Mouse (Mus musculus) forebrain, embryonic 14.5 days (tissue): Measurements from ENCODE around the gene Clpp. TPM values are rescaled to one million over a fixed set of nuclear protein-coding genes. Genes with fewer than 3 reads are reported as not detected.

ENCODE experiments used
- ATAC-seq: fragments of 200-750 bp; cut with Nextera tagmentation; 2 replicates; pipeline ENCODE4 v1.8.0; 2017; ENCODE audit warnings: mild to moderate bottlenecking, moderate library complexity
- DNase-seq: peaks from one replicate; pipeline ENCODE4 v3.0.0-alpha.2; 2015; ENCODE audit warnings: low spot score
- H3K27ac ChIP-seq: fragments of 300-500 bp; sonication (generic); 2 replicates; pipeline ENCODE4 v1.5.1; 2014; ENCODE audit warnings: low read depth, mild to moderate bottlenecking, control low read depth, low read length, moderate library complexity
- H3K27me3 ChIP-seq: fragments of 300-500 bp; sonication (generic); replicated peaks from 2 replicates; pipeline ENCODE4 v1.6.1; 2014; ENCODE audit warnings: low read length, control low read depth, mixed read lengths; ENCODE audit not compliant: control insufficient read depth, insufficient read depth
- H3K36me3 ChIP-seq: fragments of 300-500 bp; sonication (generic); 2 replicates; pipeline ENCODE4 v1.6.1; 2014; ENCODE audit warnings: low read length, control low read depth; ENCODE audit not compliant: control insufficient read depth, insufficient read depth
- H3K4me1 ChIP-seq: fragments of 300-500 bp; sonication (generic); 2 replicates; pipeline ENCODE4 v1.6.1; 2014; ENCODE audit warnings: antibody characterized with exemption, low read length, control low read depth; ENCODE audit not compliant: control insufficient read depth, insufficient read depth
- H3K4me2 ChIP-seq: fragments of 300-500 bp; sonication (generic); 2 replicates; pipeline ENCODE4 v1.6.1; 2014; ENCODE audit warnings: mild to moderate bottlenecking, control low read depth, low read length
- H3K4me3 ChIP-seq: fragments of 300-500 bp; sonication (generic); 2 replicates; pipeline ENCODE4 v1.5.1; 2014; ENCODE audit warnings: low read depth, low read length, control low read depth
- H3K9ac ChIP-seq: fragments of 300-500 bp; sonication (generic); 2 replicates; pipeline ENCODE4 v1.6.1; 2014; ENCODE audit warnings: mild to moderate bottlenecking, low read length, control low read depth, moderate library complexity
- H3K9me3 ChIP-seq: fragments of 300-500 bp; sonication (generic); replicated peaks from 2 replicates; pipeline ENCODE4 v1.6.1; 2016; ENCODE audit warnings: low read length, control low read depth, mixed read lengths; ENCODE audit not compliant: control insufficient read depth
- WGBS: fragments of 180-500 bp; shearing (Covaris S2); extraction: QIAGEN DNeasy Blood & Tissue Kit; methylation state at CpG from one replicate; pipeline ENCODE4 v1.1.7; 2014; 5-methylcytosine and 5-hydroxymethylcytosine counted together
- polyA plus RNA-seq: library from polyadenylated mRNA; unstranded; fragments of >200 nt; fragmentation: Nextera tagmentation; extraction: Ambion mirVana; gene quantifications from 2 replicates; pipeline ENCODE4 v1.2.1, GENCODE M21; 2014

Gene Clpp
- polyA plus RNA-seq, 1 experiment from 2014 or later = 209 TPM

GRCm38 (mm10) chr17:57012245-57012795, 22.2 kb downstream of the Clpp start:
- Histone ChIP-seq H3K27me3 (no peaks in the 10 kb centered on the region), H3K4me1 (peaks cover 11% of the 10 kb centered on the region; the same call in 1 of the 2 replicates), H3K36me3 (peaks cover 20% of the 10 kb centered on the region), H3K4me3 (peak overlapping the region; percentile 68), H3K9ac (no peak overlapping the region; the same call in 1 of the 2 replicates), H3K4me2 (peak overlapping the region; percentile 57), H3K9me3 (no peaks in the 10 kb centered on the region), H3K27ac (peak overlapping the region; percentile 87; the same call in 1 of the 2 replicates)
- no peak for ATAC-seq
- 75% methylated on average over 13 of the region's 13 CpGs for WGBS
- no peak for DNase-seq

- Histone ChIP-seq H3K9ac (no peak overlapping the region), H3K4me3 (no peak overlapping the region), H3K27ac (no peak overlapping the region), H3K36me3 (peaks cover 48% of the 10 kb centered on the region), H3K4me1 (no peaks in the 10 kb centered on the region), H3K27me3 (no peaks in the 10 kb centered on the region), H3K9me3 (no peaks in the 10 kb centered on the region), H3K4me2 (no peak overlapping the region)
- 79% methylated on average over 2 of the region's 2 CpGs for WGBS
- no peak for ATAC-seq
- DNase-seq = no peak
Observed at GRCm38 (mm10) chr17:57019693-57020092, 29.6 kb downstream of the Clpp start.

GRCm38 (mm10) chr17:57020960-57021359, 30.9 kb downstream of the Clpp start:
- peaks cover 61% of the 10 kb centered on the region for H3K36me3 ChIP-seq
- H3K4me2 ChIP-seq = no peak overlapping the region
- H3K27me3 ChIP-seq = no peaks in the 10 kb centered on the region
- no peak overlapping the region for H3K4me3 ChIP-seq
- H3K4me1 ChIP-seq = no peaks in the 10 kb centered on the region
- H3K9ac ChIP-seq = no peak overlapping the region
- no peak for ATAC-seq
- H3K9me3 ChIP-seq = no peaks in the 10 kb centered on the region
- 91% methylated on average over 5 of the region's 5 CpGs for WGBS
- no peak for DNase-seq
- no peak overlapping the region for H3K27ac ChIP-seq

DNA sequence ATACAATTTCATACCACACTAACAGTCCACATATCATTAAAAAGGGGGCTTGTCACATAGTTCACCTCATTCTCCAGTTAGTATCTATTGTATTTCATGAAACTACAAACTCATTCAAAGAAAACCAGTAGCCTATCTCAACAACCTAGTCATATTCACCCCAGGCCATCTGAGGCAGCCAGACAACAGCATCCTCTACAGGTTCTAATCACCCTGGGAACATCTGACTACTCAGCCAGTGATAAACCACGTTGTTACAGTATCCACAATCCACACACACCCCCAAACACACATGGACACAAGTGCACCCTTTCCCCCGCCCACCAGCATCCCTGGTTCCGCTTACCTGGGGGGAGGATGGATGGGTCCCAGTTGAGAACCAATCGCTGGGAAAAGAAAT, 37.4 kb downstream of the Clpp start:
- Histone ChIP-seq H3K9ac (no peak overlapping the region), H3K9me3 (no peaks in the 10 kb centered on the region), H3K27me3 (no peaks in the 10 kb centered on the region), H3K4me2 (no peak overlapping the region), H3K36me3 (peaks cover 62% of the 10 kb centered on the region), H3K4me3 (no peak overlapping the region), H3K4me1 (peaks cover 10% of the 10 kb centered on the region), H3K27ac (no peak overlapping the region)
- no peak for DNase-seq
- WGBS = 93% methylated on average over 4 of the region's 4 CpGs
- ATAC-seq = no peak

DNA sequence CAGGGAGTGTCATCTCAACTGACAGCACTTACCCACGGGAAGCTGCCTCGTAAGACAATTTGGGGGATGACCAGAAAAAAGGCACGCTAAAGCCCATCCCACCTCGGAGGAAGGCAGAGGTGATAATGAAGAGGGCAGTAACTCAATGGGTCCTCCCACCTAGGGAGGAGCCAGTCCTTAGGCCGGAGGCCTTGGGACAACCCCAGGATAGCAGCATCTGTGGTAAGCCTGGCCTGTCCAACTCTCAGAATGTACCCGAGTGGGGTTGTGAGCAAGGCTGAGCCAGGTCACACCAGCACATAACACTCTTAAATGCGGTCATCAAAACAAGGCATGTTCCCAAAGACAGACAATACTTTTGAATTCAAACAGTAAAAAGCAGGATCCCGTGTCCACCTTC, 39.6 kb downstream of the Clpp start:
- Histone ChIP-seq H3K27ac (no peak overlapping the region), H3K36me3 (peaks cover 40% of the 10 kb centered on the region), H3K9me3 (no peaks in the 10 kb centered on the region), H3K4me2 (peak overlapping the region; percentile 63), H3K27me3 (no peaks in the 10 kb centered on the region), H3K4me1 (peaks cover 10% of the 10 kb centered on the region), H3K9ac (peak overlapping the region; percentile 99), H3K4me3 (peak overlapping the region; percentile 98)
- WGBS = 54% methylated on average over 8 of the region's 8 CpGs
- no peak for DNase-seq
- no peak for ATAC-seq

GRCm38 (mm10) chr17:57030931-57031660, 41.0 kb downstream of the Clpp start, which contains the start of gene Khsrp:
TSS of gene Khsrp (minus strand) at chr17:57031522.
- peak; percentile 39 for DNase-seq
- Histone ChIP-seq H3K9me3 (no peaks in the 10 kb centered on the region), H3K4me3 (peak within 1 kb of the TSS; percentile 98), H3K4me2 (peak within 1 kb of the TSS; percentile 63), H3K27me3 (no peaks in the 10 kb centered on the region), H3K4me1 (peaks cover 10% of the 10 kb centered on the region), H3K36me3 (peaks cover 26% of the 10 kb centered on the region), H3K27ac (peak within 1 kb of the TSS; percentile 95), H3K9ac (peak within 1 kb of the TSS; percentile 99)
- WGBS = 1% methylated on average over 56 of the region's 99 CpGs
- no peak for ATAC-seq

- Histone ChIP-seq H3K27me3 (no peaks in the 10 kb centered on the region), H3K9me3 (no peaks in the 10 kb centered on the region), H3K9ac (peak overlapping the region; percentile 55), H3K27ac (peak overlapping the region; percentile 78), H3K36me3 (peaks cover 18% of the 10 kb centered on the region), H3K4me2 (peak overlapping the region; percentile 61), H3K4me1 (peaks cover 10% of the 10 kb centered on the region), H3K4me3 (peak overlapping the region; percentile 37)
- ATAC-seq (peak; percentile 98), DNase-seq (peak; percentile 100)
- WGBS = under 1% methylated on average over 38 of the region's 38 CpGs
Observed at GRCm38 (mm10) chr17:57031661-57032420, 41.7 kb downstream of the Clpp start.

DNA sequence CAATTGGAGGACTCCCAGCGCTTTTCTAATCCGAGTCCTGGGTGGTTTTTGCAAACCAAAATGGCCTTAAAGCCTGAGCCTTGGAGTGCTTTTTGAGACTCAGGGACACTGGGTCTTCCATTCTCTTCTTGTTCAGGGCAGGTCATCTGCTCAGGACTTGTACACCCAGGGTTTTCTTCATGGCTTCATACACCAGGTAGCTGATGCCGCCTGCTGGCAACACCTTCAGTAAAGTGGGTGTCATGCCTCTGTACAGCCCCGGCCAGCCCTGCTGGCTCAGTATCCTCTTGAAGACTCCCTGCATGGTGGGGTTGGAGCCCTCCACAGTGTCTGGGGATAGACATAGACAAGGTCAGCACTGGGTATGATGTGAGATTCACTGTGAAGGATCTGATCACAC, 42.7 kb downstream of the Clpp start:
- WGBS = 85% methylated on average over 4 of the region's 4 CpGs
- Histone ChIP-seq H3K9me3 (no peaks in the 10 kb centered on the region), H3K4me2 (no peak overlapping the region), H3K4me3 (peak overlapping the region; percentile 37; the same call in 1 of the 2 replicates), H3K27ac (no peak overlapping the region), H3K27me3 (no peaks in the 10 kb centered on the region), H3K36me3 (peaks cover 8% of the 10 kb centered on the region), H3K4me1 (peaks cover 10% of the 10 kb centered on the region), H3K9ac (no peak overlapping the region)
- DNase-seq = no peak
- no peak for ATAC-seq
